In the genomic region with DNA sequence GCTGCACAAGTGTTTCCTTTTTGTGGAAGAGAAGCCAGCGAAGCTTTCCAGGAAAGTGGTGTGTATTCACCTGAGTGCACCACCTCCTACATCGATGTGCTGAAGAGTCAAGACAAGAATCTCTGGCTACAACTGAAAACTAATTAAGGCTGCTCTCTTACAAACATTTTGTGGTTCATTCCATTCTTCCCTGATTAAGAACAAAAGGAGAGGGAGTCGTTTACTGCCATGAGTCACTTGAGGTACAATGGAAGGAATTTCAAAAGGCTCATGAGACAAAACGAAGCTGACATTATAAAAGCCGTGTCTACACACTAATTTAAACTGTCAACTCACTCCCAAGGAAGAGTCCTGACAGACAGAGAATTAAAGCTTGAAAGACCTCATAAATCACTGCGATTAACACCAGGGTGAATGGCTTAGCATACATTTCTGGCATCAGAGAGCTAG, we compare ENCODE assay signal across 19 mouse cellular contexts.
DNase-seq lines count a peak whose midpoint lies in the region; ATAC-seq lines count a peak whose summit lies in the region.
"Had no signal": no experiment of that assay in that cellular context is flagged by ENCODE, and none has a peak within 500 bp of the region (broad histone marks: within the 10 kb centered on the region; RNA-seq: fewer than 3 reads in every experiment).

No protein-coding gene starts in this region.

- H3K4me1 ChIP-seq in embryonic facial prominence, embryonic 14.5 days (ENCODE audit: control insufficient read depth, insufficient read depth, low read length), result peaks cover 31% of the 10 kb centered on the region
- H3K4me1 ChIP-seq: heart, embryonic 13.5 days; hindbrain, embryonic 15.5 days; liver, embryonic 15.5 days; neural tube, embryonic 13.5 days had no signal

- no peak overlapping the region for H3K4me3 ChIP-seq in embryonic facial prominence, embryonic 14.5 days (ENCODE audit: low read depth, low read length)
- H3K4me3 ChIP-seq: gastrocnemius, adult 2 months; heart, embryonic 13.5 days; hindbrain, embryonic 15.5 days; liver, embryonic 15.5 days; neural tube, embryonic 13.5 days had no signal

- ATAC-seq in frontal cortex, adult (ENCODE audit: low TSS enrichment), result 0 out of 2 replicates have a peak, but pooled peaks have one; percentile 25
- peak; percentile 26; the same call in 1 of the 2 replicates for ATAC-seq in embryonic facial prominence, embryonic 14.5 days (ENCODE audit: low read depth)
- no peak for ATAC-seq in monocyte, adult 5-6 weeks (replicated peaks; ENCODE audit: insufficient number of reproducible peaks, low FRiP score, low TSS enrichment, poor library complexity, severe bottlenecking)
- ATAC-seq: intestine, embryonic 16.5 days had no signal

- no peak overlapping the region for H3K4me2 ChIP-seq in embryonic facial prominence, embryonic 14.5 days (ENCODE audit: low read depth, low read length)
- H3K4me2 ChIP-seq: heart, embryonic 13.5 days; hindbrain, embryonic 15.5 days; liver, embryonic 15.5 days; neural tube, embryonic 13.5 days had no signal

- H3K9me3 ChIP-seq in embryonic facial prominence, embryonic 14.5 days (ENCODE audit: control insufficient read depth, low read length), result no peaks in the 10 kb centered on the region
- H3K9me3 ChIP-seq: heart, embryonic 13.5 days; hindbrain, embryonic 15.5 days; liver, embryonic 15.5 days; neural tube, embryonic 13.5 days had no signal

- 31% methylated on average over 6 of the region's 6 CpGs for WGBS in embryonic facial prominence, embryonic 14.5 days

- no peaks in the 10 kb centered on the region for H3K36me3 ChIP-seq in embryonic facial prominence, embryonic 14.5 days (ENCODE audit: control insufficient read depth, insufficient read depth, low read length)
- H3K36me3 ChIP-seq: heart, embryonic 13.5 days; hindbrain, embryonic 15.5 days; liver, embryonic 15.5 days; neural tube, embryonic 13.5 days had no signal

- no peak overlapping the region for H3K9ac ChIP-seq in embryonic facial prominence, embryonic 14.5 days (ENCODE audit: low read depth, low read length)
- H3K9ac ChIP-seq: heart, embryonic 13.5 days; hindbrain, embryonic 15.5 days; liver, embryonic 15.5 days; neural tube, embryonic 13.5 days had no signal

- no peak overlapping the region for H3K27ac ChIP-seq in embryonic facial prominence, embryonic 14.5 days (replicated peaks; ENCODE audit: low read depth, low read length)
- H3K27ac ChIP-seq: gastrocnemius, adult 2 months; heart, embryonic 13.5 days; hindbrain, embryonic 15.5 days; liver, embryonic 15.5 days; neural tube, embryonic 13.5 days had no signal

- no peaks in the 10 kb centered on the region; the same call in 1 of the 2 replicates for H3K27me3 ChIP-seq in embryonic facial prominence, embryonic 14.5 days (replicated peaks; ENCODE audit: control insufficient read depth, insufficient read depth, low read length)
- H3K27me3 ChIP-seq: heart, embryonic 13.5 days; liver, embryonic 15.5 days had no signal

- no peak for DNase-seq in frontal cortex, adult 2 months (ENCODE audit: extremely low spot score in 1 of 2, low spot score in 1 of 2)
- DNase-seq in Muller cell, postnatal 12 days (ENCODE audit: inconsistent ontology term), result peak; percentile 98
- peak; percentile 16 for DNase-seq in R1 (ENCODE audit: low read depth, low spot score)
- peak; percentile 72 for DNase-seq in embryonic facial prominence, embryonic 14.5 days (ENCODE audit: low spot score)
- DNase-seq in thymus, postnatal 10 days (ENCODE audit: low spot score in 2 of 2), result no peak
- DNase-seq in gastrocnemius, adult 8-10 months (ENCODE audit: low spot score in 2 of 2), result no peak
- DNase-seq: adrenal gland, adult 8-10 months; cerebellum, adult 9-11 months; gastrocnemius, adult 2 months; lung, postnatal 10 days; right cerebral cortex, postnatal 14 days; thymus, postnatal 4 days had no signal

Comparison
In these comparisons a context has a peak if more than half of its experiments do, and no peak if none do; other contexts are left out.
1. DNase-seq: peak in Muller cell, postnatal 12 days (single experiment), R1 (single experiment) and embryonic facial prominence, embryonic 14.5 days (single experiment); none in frontal cortex, adult 2 months (0 of 2), thymus, postnatal 10 days (0 of 2) and gastrocnemius, adult 8-10 months (0 of 2).